Mouse (Mus musculus): Measurements from ENCODE around the gene Rbfox2.

- TF ChIP-seq POLR2A (IDR thresholded peaks at IDR 0.05; ENCODE audit: insufficient read depth, low read length) = no peak
- TF ChIP-seq EP300 (IDR thresholded peaks at IDR 0.05; ENCODE audit: insufficient read depth, low read depth, low read length) = no peak
- no peak for TF ChIP-seq CTCF (IDR thresholded peaks at IDR 0.05; ENCODE audit: low read depth, low read length)
Observed at GRCm38 (mm10) chr15:77117209-77117608, 189.6 kb downstream of the Rbfox2 start.
